Mouse (Mus musculus): ENCODE data around the gene Kcnn4.

DNA sequence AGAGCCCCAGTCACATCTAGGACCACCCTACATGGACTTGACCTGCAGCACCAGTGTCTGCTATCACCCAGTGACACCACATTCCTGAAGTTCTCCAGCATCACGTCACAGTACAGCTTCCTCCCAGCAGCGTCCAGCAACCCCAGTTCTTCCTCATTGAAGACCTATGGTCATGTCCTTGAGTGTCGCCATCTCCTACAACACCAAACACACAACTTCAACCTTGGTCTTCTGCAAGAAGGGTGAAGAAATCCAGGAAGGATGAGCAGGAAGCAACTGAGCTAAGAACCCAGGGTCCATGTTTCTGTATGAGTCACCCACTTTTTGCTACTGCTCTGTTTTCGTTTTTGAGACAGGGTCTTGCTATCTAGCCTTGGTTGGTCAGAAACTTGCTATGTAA, 47.5 kb upstream of the Kcnn4 start:
- TF ChIP-seq EP300 (IDR thresholded peaks at IDR 0.05; ENCODE audit: low read depth) (no peak), CTCF (IDR thresholded peaks at IDR 0.05; ENCODE audit: low read depth) (no peak)
